Mouse (Mus musculus) heart, embryonic 15.5 days (tissue): ENCODE data around the gene Slbp. TPM values are rescaled to one million over a fixed set of nuclear protein-coding genes. Genes with fewer than 3 reads are reported as not detected.

Experiments
- ATAC-seq: fragments of 200-750 bp; cut with Nextera tagmentation; replicated peaks from 2 replicates; pipeline ENCODE4 v1.8.0; 2017; ENCODE audit warnings: low read depth, moderate TSS enrichment; ENCODE audit not compliant: insufficient number of reproducible peaks, insufficient read depth, low FRiP score
- H3K27ac ChIP-seq: fragments of 300-500 bp; sonication (generic); 2 replicates; pipeline ENCODE4 v1.5.1; 2015; ENCODE audit warnings: mild to moderate bottlenecking, inconsistent platforms
- H3K27me3 ChIP-seq: fragments of 300-500 bp; sonication (generic); 2 replicates; pipeline ENCODE4 v1.6.1; 2015; ENCODE audit warnings: inconsistent platforms
- H3K36me3 ChIP-seq: fragments of 300-500 bp; sonication (generic); 2 replicates; pipeline ENCODE4 v1.6.1; 2015; ENCODE audit warnings: mild to moderate bottlenecking, inconsistent platforms
- H3K4me1 ChIP-seq: fragments of 300-500 bp; sonication (generic); replicated peaks from 2 replicates; pipeline ENCODE4 v1.6.1; 2015; ENCODE audit warnings: inconsistent platforms
- H3K4me2 ChIP-seq: fragments of 300-500 bp; sonication (generic); 2 replicates; pipeline ENCODE4 v1.6.1; 2015; ENCODE audit warnings: inconsistent platforms, mild to moderate bottlenecking, moderate library complexity
- H3K4me3 ChIP-seq: fragments of 300-500 bp; sonication (generic); 2 replicates; pipeline ENCODE4 v1.5.1; 2015; ENCODE audit warnings: mild to moderate bottlenecking, inconsistent platforms
- H3K9ac ChIP-seq: fragments of 300-500 bp; sonication (generic); 2 replicates; pipeline ENCODE4 v1.6.1; 2015; ENCODE audit warnings: mild to moderate bottlenecking, inconsistent platforms
- H3K9me3 ChIP-seq: fragments of 300-500 bp; sonication (generic); replicated peaks from 2 replicates; pipeline ENCODE4 v1.6.1; 2016; ENCODE audit warnings: inconsistent platforms
- WGBS: fragments of 180-500 bp; shearing (Covaris S2); methylation state at CpG from one replicate; pipeline ENCODE4 v1.1.7; 2015; ENCODE audit warnings: mixed read lengths; 5-methylcytosine and 5-hydroxymethylcytosine counted together
- polyA plus RNA-seq: library from polyadenylated mRNA; unstranded; fragments of >200 nt; fragmentation: Nextera tagmentation; extraction: Ambion mirVana; gene quantifications from 2 replicates; pipeline ENCODE4 v1.2.1, GENCODE M21; 2015

Gene Slbp
- polyA plus RNA-seq, 1 experiment from 2014 or later, result 99.3 TPM

DNA sequence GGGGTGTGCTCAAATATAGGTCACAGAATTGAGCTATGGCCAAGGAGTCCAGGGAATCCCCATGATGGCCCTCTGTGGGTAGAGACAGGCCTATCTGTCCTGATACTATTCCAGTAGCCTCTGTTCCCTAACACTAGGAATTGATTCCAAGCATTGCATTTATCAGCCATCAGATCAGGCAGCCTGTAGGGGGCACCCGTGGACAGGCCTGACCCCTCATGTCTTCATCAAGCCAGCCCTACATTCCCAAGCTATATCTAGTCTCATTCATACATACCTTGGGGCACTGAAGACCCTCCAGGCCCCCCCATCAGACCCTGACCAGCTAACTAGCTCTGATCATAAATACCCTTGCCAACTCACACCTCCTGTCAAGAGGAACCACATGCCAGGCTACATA is 23.6 kb upstream of the Slbp start:
- WGBS, result 0% methylated on average over 1 of the region's 1 CpGs

DNA sequence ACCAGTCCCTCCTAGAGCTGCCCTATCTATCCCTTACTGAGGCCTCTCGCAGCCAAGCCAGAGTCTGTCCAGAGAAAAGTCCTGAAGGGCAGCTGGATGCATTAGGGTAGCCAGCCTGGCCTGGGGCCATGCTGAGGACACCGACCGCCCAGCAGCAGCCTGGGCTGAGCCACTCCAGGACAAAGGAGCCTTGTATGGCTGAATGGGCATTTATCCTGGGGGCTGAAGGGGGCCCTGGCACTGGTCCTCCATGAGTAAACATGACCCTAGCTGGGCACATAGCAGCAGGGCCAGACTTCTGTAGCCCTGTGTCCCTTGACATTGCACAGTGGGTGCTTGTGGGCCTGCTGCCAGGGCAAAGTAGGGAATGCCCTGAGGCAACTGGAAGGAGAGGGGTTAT is 22.1 kb upstream of the Slbp start:
- WGBS, result 44% methylated on average over 3 of the region's 3 CpGs
- Histone ChIP-seq H3K27ac (no peak overlapping the region), H3K4me2 (no peak overlapping the region), H3K9me3 (no peaks in the 10 kb centered on the region), H3K36me3 (peaks cover 25% of the 10 kb centered on the region), H3K4me3 (no peak overlapping the region), H3K9ac (peak overlapping the region; percentile 3; the same call in 1 of the 2 replicates), H3K4me1 (peaks cover 8% of the 10 kb centered on the region), H3K27me3 (no peaks in the 10 kb centered on the region)
- ATAC-seq, result 0 out of 2 replicates have a peak, but pooled peaks have one; percentile 2

More for the DNA sequence above, 23.6 kb upstream of the Slbp start:
- Histone ChIP-seq H3K36me3 (peaks cover 12% of the 10 kb centered on the region), H3K4me1 (peaks cover 8% of the 10 kb centered on the region), H3K4me3 (no peak overlapping the region), H3K9me3 (no peaks in the 10 kb centered on the region), H3K4me2 (no peak overlapping the region), H3K27me3 (no peaks in the 10 kb centered on the region), H3K9ac (no peak overlapping the region), H3K27ac (no peak overlapping the region)
- no peak for ATAC-seq

DNA sequence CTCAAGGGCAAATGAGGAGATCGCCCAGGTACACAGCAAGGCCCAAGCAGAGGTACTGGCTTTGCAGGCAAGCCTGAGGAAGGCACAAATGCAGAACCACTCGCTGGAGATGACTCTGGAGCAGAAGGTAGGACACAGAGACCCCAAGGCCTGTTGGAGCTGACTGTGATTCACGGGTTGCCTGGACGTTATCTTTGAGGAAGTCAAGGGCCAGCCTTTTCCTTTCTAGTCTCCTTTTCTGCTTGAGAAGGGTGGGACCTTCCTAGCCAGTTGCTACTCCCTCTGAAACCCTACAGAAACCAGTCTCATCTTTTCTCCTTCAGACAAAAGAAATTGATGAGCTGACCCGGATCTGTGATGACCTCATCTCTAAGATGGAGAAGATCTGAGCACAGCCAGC is 19.3 kb upstream of the Slbp start:
- Histone ChIP-seq H3K27me3 (no peaks in the 10 kb centered on the region), H3K4me3 (no peak overlapping the region), H3K27ac (no peak overlapping the region), H3K4me1 (peaks cover 8% of the 10 kb centered on the region), H3K36me3 (peaks cover 53% of the 10 kb centered on the region), H3K9me3 (no peaks in the 10 kb centered on the region), H3K9ac (no peak overlapping the region), H3K4me2 (no peak overlapping the region)
- 59% methylated on average over 5 of the region's 5 CpGs for WGBS
- ATAC-seq, result no peak

GRCm38 (mm10) chr5:33668223-33668622 is 15.8 kb upstream of the Slbp start:
- no peaks in the 10 kb centered on the region for H3K9me3 ChIP-seq
- no peak overlapping the region for H3K4me2 ChIP-seq
- H3K4me3 ChIP-seq, result no peak overlapping the region
- H3K9ac ChIP-seq, result no peak overlapping the region
- peaks cover 72% of the 10 kb centered on the region for H3K36me3 ChIP-seq
- no peak overlapping the region for H3K27ac ChIP-seq
- ATAC-seq, result no peak
- H3K27me3 ChIP-seq, result no peaks in the 10 kb centered on the region
- H3K4me1 ChIP-seq, result no peaks in the 10 kb centered on the region

GRCm38 (mm10) chr5:33658664-33659050 is 6.3 kb upstream of the Slbp start:
- Histone ChIP-seq H3K36me3 (peaks cover 48% of the 10 kb centered on the region), H3K4me2 (peak overlapping the region; percentile 82), H3K4me3 (peak overlapping the region; percentile 85), H3K27me3 (no peaks in the 10 kb centered on the region), H3K9me3 (no peaks in the 10 kb centered on the region), H3K27ac (peak overlapping the region; percentile 59), H3K4me1 (peaks cover 28% of the 10 kb centered on the region), H3K9ac (peak overlapping the region; percentile 68)
- WGBS, result under 1% methylated on average over 26 of the region's 26 CpGs
- ATAC-seq, result no peak

- no peaks in the 10 kb centered on the region for H3K27me3 ChIP-seq
- H3K36me3 ChIP-seq, result peaks cover 48% of the 10 kb centered on the region
- H3K9me3 ChIP-seq, result no peaks in the 10 kb centered on the region
- peak within 1 kb of the TSS; percentile 85 for H3K4me3 ChIP-seq
- peak within 1 kb of the TSS; percentile 75 for H3K9ac ChIP-seq
- peak within 1 kb of the TSS; percentile 82 for H3K4me2 ChIP-seq
- ATAC-seq, result peak; percentile 96
- peaks cover 34% of the 10 kb centered on the region for H3K4me1 ChIP-seq
- H3K27ac ChIP-seq, result peak within 1 kb of the TSS; percentile 97
- under 1% methylated on average over 60 of the region's 60 CpGs for WGBS
Measured at GRCm38 (mm10) chr5:33657787-33658663, 5.7 kb upstream of the Slbp start, which contains the start of the genes Tacc3 and Tmem129. Tacc3 (plus strand) TSS chr5:33658128. Tmem129 (minus strand) TSS chr5:33658416.

DNA sequence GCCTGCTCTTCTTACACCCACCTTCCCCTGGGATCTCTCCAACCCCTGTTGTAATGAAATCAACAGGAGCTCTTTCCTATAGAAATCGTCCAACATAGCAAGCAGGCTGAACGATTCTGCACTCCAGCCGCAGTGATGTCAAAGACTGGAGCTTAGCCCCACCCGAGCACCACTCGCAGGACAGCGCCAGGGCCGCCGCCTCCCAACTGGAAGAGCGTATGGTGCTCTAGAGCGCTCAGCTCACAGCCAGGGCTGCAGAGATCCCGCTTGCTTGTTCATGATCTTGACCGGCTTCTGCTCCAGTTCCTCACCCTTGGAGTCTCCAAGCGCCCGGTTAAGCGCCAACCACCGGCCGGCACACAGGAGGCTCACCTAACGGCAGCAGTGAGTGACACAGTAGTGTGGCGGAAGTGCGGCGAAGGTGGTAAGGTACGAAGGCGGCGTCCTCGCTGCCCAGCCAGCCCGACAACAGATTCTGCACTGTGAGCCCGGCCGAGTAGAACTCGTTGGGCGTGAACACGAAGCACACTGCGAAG is 4.9 kb upstream of the Slbp start:
- Histone ChIP-seq H3K9ac (peak overlapping the region; percentile 75), H3K9me3 (no peaks in the 10 kb centered on the region), H3K4me1 (peaks cover 38% of the 10 kb centered on the region), H3K27ac (peak overlapping the region; percentile 97), H3K4me2 (peak overlapping the region; percentile 82), H3K4me3 (peak overlapping the region; percentile 85), H3K27me3 (no peaks in the 10 kb centered on the region), H3K36me3 (peaks cover 43% of the 10 kb centered on the region)
- ATAC-seq, result peak; percentile 5
- WGBS, result under 1% methylated on average over 32 of the region's 32 CpGs

DNA sequence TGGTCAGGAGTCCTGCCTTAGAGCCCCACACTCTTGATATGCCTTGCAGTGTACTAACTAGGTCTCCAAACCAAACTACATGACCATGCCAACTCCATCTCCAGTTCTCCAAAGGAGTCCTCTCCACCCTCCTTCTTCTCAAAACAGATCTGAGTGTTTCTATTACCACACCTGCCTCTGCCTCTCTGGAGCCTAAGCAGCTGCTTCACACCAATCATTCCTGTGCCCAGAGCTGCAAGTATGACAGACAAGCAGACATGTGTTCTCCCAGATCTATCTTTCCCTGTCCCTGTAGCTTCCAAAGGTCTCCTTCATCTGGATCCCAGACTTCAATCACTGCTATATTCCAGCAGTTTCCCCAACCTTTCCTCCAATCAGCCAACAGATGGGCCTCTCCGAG is 4.4 kb upstream of the Slbp start:
- H3K4me1 ChIP-seq, result peaks cover 38% of the 10 kb centered on the region
- peak overlapping the region; percentile 97 for H3K27ac ChIP-seq
- 21% methylated on average over 1 of the region's 1 CpGs for WGBS
- no peak for ATAC-seq
- H3K36me3 ChIP-seq, result peaks cover 38% of the 10 kb centered on the region
- peak overlapping the region; percentile 75 for H3K9ac ChIP-seq
- H3K4me2 ChIP-seq, result peak overlapping the region; percentile 82
- H3K9me3 ChIP-seq, result no peaks in the 10 kb centered on the region
- H3K27me3 ChIP-seq, result no peaks in the 10 kb centered on the region
- H3K4me3 ChIP-seq, result peak overlapping the region; percentile 85

GRCm38 (mm10) chr5:33655251-33655840 is 3.0 kb upstream of the Slbp start:
- no peak overlapping the region for H3K4me3 ChIP-seq

DNA sequence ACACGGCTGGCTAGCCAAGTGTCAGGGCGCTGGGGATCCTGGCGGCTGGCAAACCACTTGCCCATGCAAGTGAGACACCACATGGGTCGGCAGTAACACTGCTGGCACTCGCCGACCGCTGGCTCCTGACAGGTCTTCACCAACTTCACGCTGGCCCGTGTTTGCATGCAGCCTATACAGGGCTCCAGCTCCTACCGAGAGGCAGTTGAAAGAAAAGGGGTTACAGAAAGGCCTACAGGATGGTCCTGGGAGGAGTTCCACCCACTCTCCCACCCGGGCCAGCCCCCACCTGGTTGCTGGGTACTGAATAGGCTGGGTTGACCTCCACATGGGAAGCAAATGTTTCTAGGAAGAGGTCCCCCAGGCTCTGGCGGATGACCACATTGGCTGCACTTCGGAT is 2.0 kb upstream of the Slbp start:
- Histone ChIP-seq H3K9ac (no peak overlapping the region), H3K27ac (no peak overlapping the region), H3K4me2 (no peak overlapping the region), H3K9me3 (no peaks in the 10 kb centered on the region), H3K36me3 (peaks cover 25% of the 10 kb centered on the region), H3K27me3 (no peaks in the 10 kb centered on the region), H3K4me1 (peaks cover 48% of the 10 kb centered on the region), H3K4me3 (no peak overlapping the region)
- 94% methylated on average over 13 of the region's 13 CpGs for WGBS
- ATAC-seq, result no peak

More at GRCm38 (mm10) chr5:33655251-33655840, 3.0 kb upstream of the Slbp start:
- 90% methylated on average over 10 of the region's 10 CpGs for WGBS
- H3K27me3 ChIP-seq, result no peaks in the 10 kb centered on the region
- peaks cover 25% of the 10 kb centered on the region for H3K36me3 ChIP-seq
- H3K9me3 ChIP-seq, result no peaks in the 10 kb centered on the region
- H3K4me1 ChIP-seq, result peaks cover 47% of the 10 kb centered on the region
- no peak overlapping the region for H3K27ac ChIP-seq
- H3K9ac ChIP-seq, result 0 out of 2 replicates have a peak overlapping the region, but pooled peaks have one; percentile 5
- H3K4me2 ChIP-seq, result no peak overlapping the region
- ATAC-seq, result no peak

GRCm38 (mm10) chr5:33652783-33653173 is 404 bp upstream of the Slbp start:
- Histone ChIP-seq H3K36me3 (peaks cover 38% of the 10 kb centered on the region), H3K27ac (peak overlapping the region; percentile 97)

More at GRCm38 (mm10) chr5:33652783-33653173, 404 bp upstream of the Slbp start:
- Histone ChIP-seq H3K9me3 (no peaks in the 10 kb centered on the region), H3K4me3 (peak overlapping the region; percentile 80), H3K4me1 (peaks cover 40% of the 10 kb centered on the region), H3K9ac (peak overlapping the region; percentile 47), H3K27me3 (no peaks in the 10 kb centered on the region), H3K4me2 (peak overlapping the region; percentile 67)
- WGBS, result 5% methylated on average over 9 of the region's 9 CpGs
- ATAC-seq, result no peak
